Mouse (Mus musculus): Measurements from ENCODE around the gene Slc29a2. TPM values are rescaled to one million over a fixed set of nuclear protein-coding genes. Genes with fewer than 3 reads are reported as not detected.

Slc29a2 gene
- polyA plus RNA-seq, 1 experiment, result not detected

- peaks cover 6% of the 10 kb centered on the region for H3K4me1 ChIP-seq (ENCODE audit: control insufficient read depth, insufficient read depth, low read length)
- H3K27ac ChIP-seq (ENCODE audit: insufficient read depth, low read depth, low read length), result no peak overlapping the region
- WGBS, result 89% methylated on average over 4 of the region's 4 CpGs
- H3K4me3 ChIP-seq (ENCODE audit: insufficient read depth, low read depth, low read length), result no peak overlapping the region
- no peak for TF ChIP-seq POLR2A (IDR thresholded peaks at IDR 0.05; ENCODE audit: insufficient read depth, low read depth, low read length)
- TF ChIP-seq CTCF (IDR thresholded peaks at IDR 0.05; ENCODE audit: insufficient read depth, low read depth, low read length), result no peak
Measured at GRCm38 (mm10) chr19:5017611-5018010, 6.0 kb upstream of the Slc29a2 start.

DNA sequence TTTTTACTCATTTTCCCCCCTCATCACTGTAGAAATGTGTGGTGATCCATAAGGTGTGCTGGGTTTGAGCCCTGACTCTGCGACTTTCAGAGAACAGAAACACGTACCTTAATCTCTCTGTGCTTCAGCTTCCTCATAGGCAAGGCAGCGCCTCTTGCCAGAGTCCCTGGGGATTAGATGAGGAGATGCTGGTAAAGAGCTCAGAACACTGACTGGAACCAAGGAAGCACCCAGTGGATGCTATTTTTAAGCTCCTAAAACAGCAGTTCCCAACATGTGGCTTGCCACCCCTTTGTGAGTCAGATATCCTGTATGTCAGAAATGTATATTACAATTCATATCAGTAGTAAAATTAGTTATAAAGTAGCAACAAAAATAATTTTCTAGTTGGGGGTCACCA lies 5.5 kb upstream of the Slc29a2 start:
- Histone ChIP-seq H3K27ac (ENCODE audit: insufficient read depth, low read depth, low read length) (no peak overlapping the region), H3K4me1 (ENCODE audit: control insufficient read depth, insufficient read depth, low read length) (peaks cover 6% of the 10 kb centered on the region), H3K4me3 (ENCODE audit: insufficient read depth, low read depth, low read length) (no peak overlapping the region)
- TF ChIP-seq CTCF (IDR thresholded peaks at IDR 0.05; ENCODE audit: insufficient read depth, low read depth, low read length), result no peak
- no peak for TF ChIP-seq POLR2A (IDR thresholded peaks at IDR 0.05; ENCODE audit: insufficient read depth, low read depth, low read length)
- WGBS, result 66% methylated on average over 3 of the region's 3 CpGs

DNA sequence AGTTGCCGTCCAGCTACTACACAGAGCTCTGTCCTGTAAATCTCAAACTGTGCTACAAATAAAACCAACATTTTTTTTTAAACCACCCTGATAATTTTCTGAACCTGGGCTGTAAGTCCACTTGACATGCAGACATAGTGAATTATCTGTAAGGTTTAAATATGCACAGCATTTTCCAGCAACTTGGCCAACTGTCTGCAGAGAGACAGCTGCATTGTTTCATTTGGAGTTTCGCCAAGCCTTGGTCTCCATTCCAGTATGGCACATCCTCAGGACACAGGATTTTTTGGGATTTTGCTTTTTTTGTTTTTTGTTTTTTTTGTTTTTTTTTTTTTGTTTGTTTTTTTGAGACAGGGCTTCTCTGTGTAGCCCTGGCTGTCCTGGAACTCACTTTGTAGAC lies 2.2 kb upstream of the Slc29a2 start:
- TF ChIP-seq CTCF (IDR thresholded peaks at IDR 0.05; ENCODE audit: insufficient read depth, low read depth, low read length) (no peak), POLR2A (IDR thresholded peaks at IDR 0.05; ENCODE audit: insufficient read depth, low read depth, low read length) (no peak)
- no peak overlapping the region for H3K27ac ChIP-seq (ENCODE audit: insufficient read depth, low read depth, low read length)
- 82% methylated on average over 2 of the region's 2 CpGs for WGBS
- H3K4me1 ChIP-seq (ENCODE audit: control insufficient read depth, insufficient read depth, low read length), result peaks cover 18% of the 10 kb centered on the region
- H3K4me3 ChIP-seq (ENCODE audit: insufficient read depth, low read depth, low read length), result no peak overlapping the region

GRCm38 (mm10) chr19:5026111-5026510 lies 2.5 kb downstream of the Slc29a2 start:
- Histone ChIP-seq H3K4me1 (ENCODE audit: control insufficient read depth, insufficient read depth, low read length) (peaks cover 15% of the 10 kb centered on the region), H3K4me3 (ENCODE audit: insufficient read depth, low read depth, low read length) (no peak overlapping the region), H3K27ac (ENCODE audit: insufficient read depth, low read depth, low read length) (no peak overlapping the region)
- TF ChIP-seq CTCF (IDR thresholded peaks at IDR 0.05; ENCODE audit: insufficient read depth, low read depth, low read length) (no peak), POLR2A (IDR thresholded peaks at IDR 0.05; ENCODE audit: insufficient read depth, low read depth, low read length) (no peak)
- WGBS, result 89% methylated on average over 8 of the region's 8 CpGs

- H3K4me3 ChIP-seq (ENCODE audit: insufficient read depth, low read depth, low read length), result no peak overlapping the region
- H3K27ac ChIP-seq (ENCODE audit: insufficient read depth, low read depth, low read length), result no peak overlapping the region
- 85% methylated on average over 3 of the region's 3 CpGs for WGBS
- H3K4me1 ChIP-seq (ENCODE audit: control insufficient read depth, insufficient read depth, low read length), result no peaks in the 10 kb centered on the region
- TF ChIP-seq CTCF (IDR thresholded peaks at IDR 0.05; ENCODE audit: insufficient read depth, low read depth, low read length), result no peak
- no peak for TF ChIP-seq POLR2A (IDR thresholded peaks at IDR 0.05; ENCODE audit: insufficient read depth, low read depth, low read length)
Measured at GRCm38 (mm10) chr19:5032686-5033085, 9.0 kb downstream of the Slc29a2 start.

- 69% methylated on average over 4 of the region's 4 CpGs for WGBS
- no peak overlapping the region for H3K4me3 ChIP-seq (ENCODE audit: insufficient read depth, low read depth, low read length)
- TF ChIP-seq CTCF (IDR thresholded peaks at IDR 0.05; ENCODE audit: insufficient read depth, low read depth, low read length) (no peak), POLR2A (IDR thresholded peaks at IDR 0.05; ENCODE audit: insufficient read depth, low read depth, low read length) (no peak)
Measured at GRCm38 (mm10) chr19:5036577-5036976, 12.9 kb downstream of the Slc29a2 start.

GRCm38 (mm10) chr19:5037678-5038571 lies 14.3 kb downstream of the Slc29a2 start:
- peak overlapping the region; percentile 59 for H3K4me3 ChIP-seq (ENCODE audit: insufficient read depth, low read depth, low read length)
- peaks cover 10% of the 10 kb centered on the region for H3K4me1 ChIP-seq (ENCODE audit: control insufficient read depth, insufficient read depth, low read length)
- TF ChIP-seq CTCF (IDR thresholded peaks at IDR 0.05; ENCODE audit: insufficient read depth, low read depth, low read length), result no peak
- TF ChIP-seq POLR2A (IDR thresholded peaks at IDR 0.05; ENCODE audit: insufficient read depth, low read depth, low read length), result no peak
- H3K27ac ChIP-seq (ENCODE audit: insufficient read depth, low read depth, low read length), result no peak overlapping the region
- WGBS, result 4% methylated on average over 32 of the region's 32 CpGs

More at GRCm38 (mm10) chr19:5036577-5036976, 12.9 kb downstream of the Slc29a2 start:
- Histone ChIP-seq H3K27ac (ENCODE audit: insufficient read depth, low read depth, low read length) (no peak overlapping the region), H3K4me1 (ENCODE audit: control insufficient read depth, insufficient read depth, low read length) (peaks cover 10% of the 10 kb centered on the region)

GRCm38 (mm10) chr19:5038709-5039156 lies 15.1 kb downstream of the Slc29a2 start, which contains the start of the genes B4gat1 and AC124502.3:
B4gat1 (plus strand) TSS chr19:5038826.
AC124502.3 (plus strand) TSS chr19:5038891.
- under 1% methylated on average over 44 of the region's 44 CpGs for WGBS
- Histone ChIP-seq H3K27ac (ENCODE audit: insufficient read depth, low read depth, low read length) (peak within 1 kb of the TSS; percentile 59), H3K4me1 (ENCODE audit: control insufficient read depth, insufficient read depth, low read length) (peaks cover 10% of the 10 kb centered on the region), H3K4me3 (ENCODE audit: insufficient read depth, low read depth, low read length) (peak within 1 kb of the TSS; percentile 59)
- TF ChIP-seq CTCF (IDR thresholded peaks at IDR 0.05; ENCODE audit: insufficient read depth, low read depth, low read length) (no peak; the same call in 1 of the 2 replicates), POLR2A (IDR thresholded peaks at IDR 0.05; ENCODE audit: insufficient read depth, low read depth, low read length) (peak; percentile 72)
